Mouse (Mus musculus) neutrophil, adult 65 days (primary cell): ENCODE measurements around the gene Fryl. TPM values are rescaled to one million over a fixed set of nuclear protein-coding genes. Genes with fewer than 3 reads are reported as not detected.

Experiments used
- total RNA-seq: library from RNA; stranded (reverse); gene quantifications from 2 replicates; pipeline ENCODE4 v1.2.4, GENCODE M21; 2023

Gene Fryl
- 88.1 and 116 TPM in 2 replicates for total RNA-seq

GRCm38 (mm10) chr5:73256352-73257065, at the start of gene Fryl:
TSS of gene Fryl (minus strand) at chr5:73256619.

GRCm38 (mm10) chr5:73292502-73293457, 36.4 kb upstream of the Fryl start, which contains the start of gene Ociad1:
TSS of gene Ociad1 (plus strand) at chr5:73292784.

GRCm38 (mm10) chr5:73006784-73007581, 249.4 kb downstream of the Fryl start, which contains the start of gene Slc10a4:
TSS of gene Slc10a4 (plus strand) at chr5:73006883.

GRCm38 (mm10) chr5:72974602-72975001, 281.8 kb downstream of the Fryl start, which contains the start of gene Gm10135:
TSS of gene Gm10135 (minus strand) at chr5:72974702.

Other genes with a start within 250 kb of the Fryl start
- not detected in 2 replicates for gene Slc10a4, start 249.7 kb downstream of the Fryl start, total RNA-seq
- gene Ociad1, start 36.2 kb upstream of the Fryl start, total RNA-seq = 85.0 and 97.3 TPM in 2 replicates
- not detected in 2 replicates for gene Ociad2, start 84.4 kb upstream of the Fryl start, total RNA-seq
- gene Cwh43, start 149.5 kb upstream of the Fryl start, total RNA-seq = not detected in 2 replicates
- 3.9 and 4.0 TPM in 2 replicates for gene Dcun1d4, start 224.4 kb upstream of the Fryl start, total RNA-seq